Mouse (Mus musculus) E14TG2a.4 (cell line): ENCODE data around the gene Rabif.

ENCODE experiments used
- H3K27me3 ChIP-seq: 2 replicates; pipeline ENCODE4 v1.6.1; 2014; ENCODE audit warnings: low read length, control low read depth; ENCODE audit not compliant: insufficient read depth
- H3K36me3 ChIP-seq: 2 replicates; pipeline ENCODE4 v1.6.1; 2014; ENCODE audit warnings: low read length, control low read depth; ENCODE audit not compliant: insufficient read depth
- H3K4me1 ChIP-seq: replicated peaks from 2 replicates; pipeline ENCODE4 v1.6.1; 2014; ENCODE audit warnings: low read depth, low read length, control low read depth
- H3K4me3 ChIP-seq: replicated peaks from 2 replicates; pipeline ENCODE4 v1.5.1; 2014; ENCODE audit warnings: mild to moderate bottlenecking, low read length
- H3K9me3 ChIP-seq: 2 replicates; pipeline ENCODE4 v1.6.1; 2014; ENCODE audit warnings: low read length, control low read depth
- CTCF ChIP-seq: conservative IDR thresholded peaks from 2 replicates; pipeline ENCODE4 v1.5.1; 2014; ENCODE audit warnings: low read length
- NANOG ChIP-seq: IDR thresholded peaks from 2 replicates; pipeline ENCODE4 v1.6.1; 2014; ENCODE audit warnings: borderline replicate concordance, low read length, mixed read lengths
- POU5F1 ChIP-seq: IDR thresholded peaks from 2 replicates; pipeline ENCODE4 v1.6.1; 2014; ENCODE audit warnings: low read length, borderline replicate concordance

Gene Rabif

DNA sequence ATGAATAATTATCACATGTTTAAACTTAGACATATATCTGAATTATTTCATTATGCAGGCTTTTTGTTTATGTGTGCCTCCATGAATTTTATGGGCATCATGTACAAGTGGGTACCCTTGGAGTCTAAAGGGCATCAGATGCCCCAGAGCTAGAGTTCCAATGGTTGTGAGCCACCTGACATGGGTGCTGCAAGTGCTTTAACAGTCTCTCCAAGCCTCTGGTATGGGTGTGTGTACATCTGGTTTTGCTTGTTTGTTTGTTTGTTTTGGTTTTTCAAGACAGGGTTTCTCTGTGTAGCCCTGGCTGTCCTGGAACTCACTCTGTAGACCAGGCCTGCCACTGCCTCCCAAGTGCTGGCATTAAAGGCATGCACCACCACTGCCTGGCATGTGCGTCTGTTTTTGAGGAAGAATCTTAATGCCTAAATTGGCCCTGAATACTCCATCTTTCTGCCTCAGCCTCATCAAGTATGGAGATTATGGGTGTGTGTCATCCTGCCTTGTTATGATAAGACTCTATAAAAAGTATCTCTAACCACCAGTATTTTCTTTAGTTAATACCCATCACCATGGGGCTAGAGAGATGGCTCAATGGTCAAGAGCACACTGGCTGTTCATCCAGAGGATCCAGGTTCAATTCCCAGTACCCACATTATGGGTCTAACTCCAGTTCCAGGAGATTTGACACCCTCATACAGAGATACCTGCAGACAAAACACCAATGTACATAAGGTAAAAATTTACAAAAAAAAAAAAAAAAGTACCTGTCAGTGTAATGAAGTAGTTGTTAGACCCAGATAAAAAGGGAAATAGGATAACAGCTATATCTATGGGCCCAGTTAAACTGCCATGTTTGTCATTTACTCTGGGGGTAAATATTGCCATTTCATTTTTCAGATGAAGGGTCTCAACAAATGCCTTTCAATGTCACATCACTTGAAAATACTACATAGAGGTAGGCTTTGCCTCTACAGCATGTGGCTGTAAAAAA is 33.9 kb upstream of the Rabif start:
- H3K9me3 ChIP-seq = no peaks in the 10 kb centered on the region
- TF ChIP-seq CTCF (no peak), POU5F1 (no peak), NANOG (no peak)

DNA sequence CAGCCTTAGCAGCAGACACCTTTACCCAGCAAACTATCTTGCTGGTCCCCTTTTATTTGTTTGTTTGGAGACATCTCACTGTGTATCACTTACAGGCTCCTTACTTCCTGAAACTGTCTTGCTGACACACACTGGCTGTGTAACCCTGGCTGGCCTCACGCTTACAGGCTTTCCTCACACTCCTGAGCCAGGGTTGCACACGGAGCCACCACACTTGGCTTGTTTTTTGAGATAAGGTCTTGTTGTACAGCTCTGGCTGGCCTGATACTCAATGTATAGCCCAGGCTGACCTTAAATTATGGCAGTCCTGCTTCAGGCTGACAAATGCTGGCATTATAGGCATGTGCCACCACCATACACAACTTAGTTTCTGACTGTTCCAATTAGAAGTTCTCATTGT is 9.8 kb upstream of the Rabif start:
- Histone ChIP-seq H3K4me3 (no peak overlapping the region), H3K36me3 (peaks cover 73% of the 10 kb centered on the region), H3K9me3 (no peaks in the 10 kb centered on the region), H3K27me3 (no peaks in the 10 kb centered on the region), H3K4me1 (no peaks in the 10 kb centered on the region)
- no peak for TF ChIP-seq CTCF
- TF ChIP-seq POU5F1 = no peak
- no peak for TF ChIP-seq NANOG

More for the DNA sequence above, 33.9 kb upstream of the Rabif start:
- H3K4me3 ChIP-seq = no peak overlapping the region
- peaks cover 69% of the 10 kb centered on the region for H3K36me3 ChIP-seq
- H3K27me3 ChIP-seq = no peaks in the 10 kb centered on the region
- H3K4me1 ChIP-seq = peaks cover 15% of the 10 kb centered on the region

- TF ChIP-seq NANOG = no peak
- TF ChIP-seq CTCF = no peak
- TF ChIP-seq POU5F1 = no peak
- Histone ChIP-seq H3K27me3 (no peaks in the 10 kb centered on the region), H3K4me3 (no peak overlapping the region), H3K9me3 (no peaks in the 10 kb centered on the region), H3K36me3 (peaks cover 50% of the 10 kb centered on the region), H3K4me1 (peaks cover 39% of the 10 kb centered on the region)
These were observed 3.3 kb upstream of the Rabif start for GRCm38 (mm10) chr1:134490903-134491801.

- TF ChIP-seq NANOG (peak; percentile 75), POU5F1 (0 out of 2 replicates have a peak, but pooled peaks have one; percentile 33), CTCF (no peak)
- peaks cover 48% of the 10 kb centered on the region for H3K4me1 ChIP-seq
These were observed 2.2 kb upstream of the Rabif start for GRCm38 (mm10) chr1:134492276-134492675.

GRCm38 (mm10) chr1:134493496-134493895 is 952 bp upstream of the Rabif start:
- H3K4me1 ChIP-seq = peaks cover 59% of the 10 kb centered on the region
- H3K4me3 ChIP-seq = peak overlapping the region; percentile 93; the same call in 1 of the 2 replicates
- H3K9me3 ChIP-seq = no peaks in the 10 kb centered on the region
- TF ChIP-seq NANOG = no peak
- TF ChIP-seq CTCF = no peak
- no peak for TF ChIP-seq POU5F1
- peaks cover 35% of the 10 kb centered on the region for H3K36me3 ChIP-seq
- no peaks in the 10 kb centered on the region for H3K27me3 ChIP-seq

More at GRCm38 (mm10) chr1:134492276-134492675, 2.2 kb upstream of the Rabif start:
- no peaks in the 10 kb centered on the region for H3K9me3 ChIP-seq
- H3K27me3 ChIP-seq = no peaks in the 10 kb centered on the region
- H3K4me3 ChIP-seq = 0 out of 2 replicates have a peak overlapping the region, but pooled peaks have one; percentile 17
- H3K36me3 ChIP-seq = peaks cover 45% of the 10 kb centered on the region

DNA sequence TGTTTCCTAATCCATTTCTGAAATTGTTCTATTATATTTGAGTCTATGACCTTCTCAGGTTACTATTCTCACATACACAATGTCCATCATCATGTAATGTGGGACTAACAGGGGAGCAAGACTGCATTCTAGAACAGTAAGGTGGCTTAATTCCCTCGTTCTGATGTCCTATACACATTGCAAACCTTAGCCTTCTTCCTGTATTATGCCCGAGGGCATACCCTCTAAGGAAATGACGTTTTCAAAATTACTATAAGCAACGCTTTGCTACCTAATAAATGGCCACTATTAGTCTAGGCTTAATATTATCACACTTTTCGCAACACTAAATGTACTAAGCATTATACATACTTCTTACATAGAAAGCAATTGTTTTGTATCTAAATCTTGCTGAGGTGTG is 492 bp upstream of the Rabif start:
- Histone ChIP-seq H3K27me3 (no peaks in the 10 kb centered on the region), H3K36me3 (peaks cover 33% of the 10 kb centered on the region), H3K4me3 (peak overlapping the region; percentile 93), H3K4me1 (peaks cover 64% of the 10 kb centered on the region), H3K9me3 (no peaks in the 10 kb centered on the region)
- no peak for TF ChIP-seq CTCF
- no peak for TF ChIP-seq POU5F1
- no peak for TF ChIP-seq NANOG

DNA sequence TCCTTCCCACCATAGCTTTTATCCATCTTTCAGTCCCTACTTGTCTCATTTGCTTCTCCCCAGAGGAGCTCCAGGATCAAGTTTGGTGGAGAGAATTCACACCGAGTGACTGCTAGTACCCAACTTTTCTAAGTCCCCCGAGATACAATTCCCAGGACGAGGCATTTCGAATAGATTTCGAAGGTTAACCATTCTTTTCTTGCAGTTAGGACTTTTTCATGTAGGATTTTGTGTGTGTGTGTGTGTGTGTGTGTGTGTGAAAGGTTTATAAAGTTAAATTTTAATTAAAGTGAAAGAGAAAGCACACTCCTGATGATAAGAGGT is 730 bp downstream of the Rabif start:
- Histone ChIP-seq H3K4me3 (peak overlapping the region; percentile 93), H3K9me3 (no peaks in the 10 kb centered on the region)
- no peak for TF ChIP-seq CTCF
- no peak for TF ChIP-seq NANOG

DNA sequence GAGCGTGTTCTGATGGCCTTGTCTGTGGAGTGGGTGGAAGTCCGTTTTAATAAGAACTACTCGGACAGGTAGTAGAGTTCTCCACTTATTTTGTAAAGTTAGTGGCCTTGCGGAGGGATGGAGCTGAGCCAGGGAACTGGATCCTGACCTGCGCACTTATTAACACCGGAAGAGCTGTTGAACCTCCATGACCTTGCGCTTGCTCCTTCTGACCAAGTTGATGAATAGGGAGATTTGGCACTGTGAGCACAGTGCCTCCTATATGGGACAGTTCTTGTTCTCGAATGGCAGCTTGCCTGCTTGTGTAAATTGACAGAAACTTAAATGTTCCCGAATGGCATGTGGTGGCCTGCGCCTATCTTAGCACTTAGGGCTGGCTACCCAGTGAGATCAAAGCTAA is 1.5 kb downstream of the Rabif start:
- Histone ChIP-seq H3K27me3 (no peaks in the 10 kb centered on the region), H3K9me3 (no peaks in the 10 kb centered on the region), H3K4me3 (peak overlapping the region; percentile 93), H3K4me1 (peaks cover 74% of the 10 kb centered on the region), H3K36me3 (peaks cover 22% of the 10 kb centered on the region)
- no peak for TF ChIP-seq NANOG
- TF ChIP-seq CTCF = no peak
- no peak for TF ChIP-seq POU5F1

More for the DNA sequence above, 730 bp downstream of the Rabif start:
- H3K4me1 ChIP-seq = peaks cover 74% of the 10 kb centered on the region
- no peaks in the 10 kb centered on the region for H3K27me3 ChIP-seq
- peaks cover 30% of the 10 kb centered on the region for H3K36me3 ChIP-seq
